Comparison of ENCODE assay signal across 24 mouse cellular contexts in the genomic region with DNA sequence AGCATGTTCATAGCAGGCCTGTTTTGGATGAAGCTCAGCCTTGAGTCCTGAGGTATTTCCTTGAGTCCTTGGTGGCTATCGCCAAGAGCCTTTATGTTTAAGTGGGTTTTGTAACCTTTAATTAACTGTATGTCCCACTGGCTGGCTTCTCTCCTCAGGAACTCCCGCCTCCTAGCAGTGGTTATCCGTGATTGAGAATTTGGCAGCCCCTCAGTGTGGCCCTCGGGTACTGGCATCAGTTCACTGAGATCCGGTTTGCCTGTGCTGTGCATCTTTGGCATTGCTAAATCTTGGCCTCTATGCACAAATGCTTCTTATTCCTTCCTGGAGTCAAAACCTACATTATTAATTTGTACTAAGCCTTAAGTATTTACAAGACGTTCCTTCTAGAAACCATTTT. TPM values are rescaled to one million over a fixed set of nuclear protein-coding genes. Genes with fewer than 3 reads are reported as not detected.
DNase-seq lines count a peak whose midpoint lies in the region; ATAC-seq and TF ChIP-seq lines count a peak whose summit lies in the region.
"Had no signal": no experiment of that assay in that cellular context is flagged by ENCODE, and none has a peak within 500 bp of the region (broad histone marks: within the 10 kb centered on the region; RNA-seq: fewer than 3 reads in every experiment).

No protein-coding gene starts in this region.

- no peak for TF ChIP-seq CTCF in midbrain, postnatal 0 days (IDR thresholded peaks at IDR 0.05)
- no peak for TF ChIP-seq CTCF in left cerebral cortex, adult 2 months (IDR thresholded peaks at IDR 0.05)

- H3K9me3 ChIP-seq in midbrain, postnatal 0 days (ENCODE audit: low read length), result no peaks in the 10 kb centered on the region
- H3K9me3 ChIP-seq in midbrain, embryonic 14.5 days (ENCODE audit: control insufficient read depth, low read length), result no peaks in the 10 kb centered on the region
- H3K9me3 ChIP-seq: embryonic facial prominence, embryonic 10.5 days; embryonic facial prominence, embryonic 12.5 days; forebrain, embryonic 10.5 days; forebrain, embryonic 12.5 days had no signal

- WGBS in midbrain, postnatal 0 days, result 79% methylated on average over 6 of the region's 6 CpGs
- 85% methylated on average over 6 of the region's 6 CpGs for WGBS in midbrain, embryonic 14.5 days

- peaks cover 55% of the 10 kb centered on the region for H3K36me3 ChIP-seq in midbrain, postnatal 0 days (ENCODE audit: insufficient read depth, low read length)
- peaks cover 19% of the 10 kb centered on the region; the same call in 1 of the 2 replicates for H3K36me3 ChIP-seq in midbrain, embryonic 14.5 days (ENCODE audit: control insufficient read depth, insufficient read depth, low read length)
- H3K36me3 ChIP-seq: embryonic facial prominence, embryonic 10.5 days; forebrain, embryonic 10.5 days; forebrain, embryonic 12.5 days; G1E had no signal

- no peak overlapping the region for H3K4me3 ChIP-seq in midbrain, postnatal 0 days (ENCODE audit: low read depth, low read length)
- no peak overlapping the region for H3K4me3 ChIP-seq in midbrain, embryonic 14.5 days (replicated peaks; ENCODE audit: low read depth, low read length)
- no peak overlapping the region for H3K4me3 ChIP-seq in left cerebral cortex, adult 2 months
- H3K4me3 ChIP-seq: embryonic facial prominence, embryonic 10.5 days; embryonic facial prominence, embryonic 12.5 days; forebrain, embryonic 10.5 days; forebrain, embryonic 12.5 days had no signal

- H3K27ac ChIP-seq in midbrain, postnatal 0 days (ENCODE audit: low read depth, low read length), result no peak overlapping the region
- H3K27ac ChIP-seq in midbrain, embryonic 14.5 days (replicated peaks; ENCODE audit: low read depth, low read length), result no peak overlapping the region
- H3K27ac ChIP-seq in left cerebral cortex, adult 2 months, result no peak overlapping the region
- H3K27ac ChIP-seq: embryonic facial prominence, embryonic 10.5 days; embryonic facial prominence, embryonic 12.5 days; forebrain, embryonic 10.5 days; forebrain, embryonic 12.5 days had no signal

- ATAC-seq in midbrain, postnatal 0 days (ENCODE audit: low FRiP score), result no peak
- no peak for ATAC-seq in midbrain, embryonic 14.5 days (ENCODE audit: low FRiP score, low TSS enrichment)
- ATAC-seq: activated CD4-positive, CD25-positive, alpha-beta regulatory T cell, adult 4 months; CD4-positive, CD25-positive, alpha-beta regulatory T cell, adult 4 months; forebrain, embryonic 14.5 days; forebrain, postnatal 0 days; Patski had no signal

- DNase-seq in cerebellum, adult 18-20 months, result peak; percentile 25 to 28
- no peak for DNase-seq in cerebellum, postnatal 36 days
- DNase-seq in midbrain, postnatal 0 days (ENCODE audit: low spot score), result peak; percentile 16
- no peak for DNase-seq in midbrain, embryonic 14.5 days
- DNase-seq in fat pad, adult 2 months (ENCODE audit: extremely low read depth, low read depth, low spot score), result peak; percentile 55
- no peak for DNase-seq in left cerebral cortex, adult 2 months (ENCODE audit: extremely low spot score in 1 of 2, low spot score in 2 of 2)
- no peak for DNase-seq in spleen, postnatal 36 days (ENCODE audit: low spot score in 2 of 2)
- DNase-seq: adrenal gland, adult 8-10 months; adrenal gland, postnatal 14 days; adrenal gland, postnatal 36 days; B cell, adult 2 months; cerebellum, adult 11-12 months; cerebellum, adult 8-10 months; cerebellum, adult 9-11 months; forebrain, postnatal 0 days had no signal

- no peak overlapping the region for H3K9ac ChIP-seq in midbrain, postnatal 0 days (replicated peaks; ENCODE audit: low read length, poor library complexity, severe bottlenecking)
- H3K9ac ChIP-seq in midbrain, embryonic 14.5 days (replicated peaks; ENCODE audit: low read length), result no peak overlapping the region
- H3K9ac ChIP-seq: embryonic facial prominence, embryonic 12.5 days; forebrain, embryonic 12.5 days; forebrain, postnatal 0 days had no signal

- intact Hi-C loops in left cerebral cortex, adult 2 months (cut with DNase I), result no loop called here

- H3K27me3 ChIP-seq in midbrain, postnatal 0 days (ENCODE audit: insufficient read depth, low read length), result no peaks in the 10 kb centered on the region
- no peaks in the 10 kb centered on the region for H3K27me3 ChIP-seq in midbrain, embryonic 14.5 days (ENCODE audit: control insufficient read depth, insufficient read depth, low read length)
- H3K27me3 ChIP-seq: embryonic facial prominence, embryonic 12.5 days; forebrain, embryonic 12.5 days; Patski had no signal

- H3K4me2 ChIP-seq in midbrain, postnatal 0 days (ENCODE audit: low read depth, low read length, poor library complexity, severe bottlenecking), result no peak overlapping the region
- H3K4me2 ChIP-seq in midbrain, embryonic 14.5 days (ENCODE audit: low read length), result no peak overlapping the region
- H3K4me2 ChIP-seq: embryonic facial prominence, embryonic 12.5 days; forebrain, embryonic 12.5 days had no signal

- no peaks in the 10 kb centered on the region for H3K4me1 ChIP-seq in midbrain, postnatal 0 days (ENCODE audit: insufficient read depth, low read length)
- H3K4me1 ChIP-seq in midbrain, embryonic 14.5 days (ENCODE audit: control insufficient read depth, insufficient read depth, low read length), result no peaks in the 10 kb centered on the region
- H3K4me1 ChIP-seq: embryonic facial prominence, embryonic 10.5 days; embryonic facial prominence, embryonic 12.5 days; forebrain, embryonic 10.5 days; forebrain, embryonic 12.5 days had no signal

RNA-seq across cellular contexts. Expression of gene Ankrd26, which starts 46.9 kb away (rescaled TPM):
- total RNA-seq in midbrain, postnatal 0 days (2014; rRNA removed), result 7.7 and 8.2 TPM in 2 replicates
- polyA plus RNA-seq in midbrain, postnatal 0 days (2015; fragmentation: Nextera tagmentation; extraction: Ambion mirVana), result 13.2 and 15.3 TPM in 2 replicates
- polyA plus RNA-seq in midbrain, embryonic 14.5 days (2014; fragmentation: Nextera tagmentation; extraction: Ambion mirVana), result 12.4 and 13.5 TPM in 2 replicates
- 10 to 100 TPM; 11.8 to 12.8 TPM for total RNA-seq in left cerebral cortex, adult 2 months (2021)

Comparison
In these comparisons a context has a peak if more than half of its experiments do, and no peak if none do; other contexts are left out.
1. DNase-seq: peak in cerebellum, adult 18-20 months (2 of 2), midbrain, postnatal 0 days (single experiment) and fat pad, adult 2 months (single experiment); none in cerebellum, postnatal 36 days (0 of 2), midbrain, embryonic 14.5 days (single experiment), left cerebral cortex, adult 2 months (0 of 2) and spleen, postnatal 36 days (0 of 2).